Mouse (Mus musculus): ENCODE results near the gene Mip.
"Not testable (repeated sequence)": the region's sequence is repeated elsewhere in the genome, so short reads cannot be mapped to it uniquely, and the experiment has no call there.

Mip gene

DNA sequence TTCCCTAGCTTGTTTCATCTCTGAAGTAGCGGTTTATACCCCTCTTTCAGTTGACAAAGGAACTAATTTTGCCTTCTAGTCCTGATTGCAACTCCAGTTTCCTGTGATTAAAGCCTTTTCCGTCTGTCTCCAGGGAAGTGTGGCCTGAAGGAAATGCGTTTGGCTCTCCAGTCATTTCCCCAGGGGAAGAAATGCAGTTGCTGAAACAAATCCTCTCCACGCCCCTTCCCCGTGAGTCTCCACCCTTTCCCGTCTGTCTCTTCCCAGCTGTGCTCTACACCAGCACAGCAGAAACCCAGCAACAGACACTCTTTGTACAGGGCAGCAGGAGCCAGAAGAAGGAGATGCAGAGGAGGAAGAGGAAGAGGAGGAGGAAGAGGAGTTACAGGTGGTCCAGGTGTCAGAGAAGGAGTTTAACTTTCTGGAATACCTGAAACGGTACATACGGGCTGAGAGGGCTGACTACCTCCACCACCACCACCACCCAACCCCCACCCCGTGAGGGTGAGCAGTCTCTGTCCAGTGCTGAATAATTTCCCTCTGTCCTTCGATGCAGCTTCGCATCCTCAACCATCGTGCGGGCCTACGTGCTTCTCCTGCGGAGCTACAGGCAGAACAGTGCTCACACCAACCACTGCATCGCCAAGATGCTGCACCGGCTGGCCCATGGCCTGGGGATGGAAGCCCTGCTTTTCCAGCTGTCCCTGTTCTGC, 21.5 kb downstream of the Mip start:
- DNase-seq (ENCODE audit: low read depth, low spot score), result no peak

DNA sequence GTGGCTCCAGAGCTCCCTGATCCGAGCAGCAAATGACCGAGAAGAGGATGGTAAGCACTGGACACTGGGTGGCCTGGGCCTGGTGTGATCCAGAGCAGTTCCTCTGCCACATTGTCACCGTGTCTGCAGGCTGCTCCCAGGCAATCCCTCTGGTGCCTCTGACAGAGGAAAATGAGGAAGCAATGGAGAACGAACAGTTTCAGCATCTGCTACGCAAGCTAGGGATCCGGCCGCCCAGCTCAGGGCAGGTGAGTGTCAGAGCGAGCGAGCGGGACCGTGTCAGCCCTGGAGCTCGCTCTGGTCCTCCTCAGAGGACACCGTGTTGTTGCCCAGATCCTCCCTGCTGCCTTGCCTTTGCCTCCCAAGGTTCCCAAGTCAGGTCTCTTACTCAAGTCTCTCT, 24.9 kb downstream of the Mip start:
- no peak for DNase-seq (ENCODE audit: low read depth, low spot score)

- no peak for DNase-seq (ENCODE audit: low read depth, low spot score)
Measured at GRCm38 (mm10) chr10:128253677-128254255, 28.1 kb downstream of the Mip start, which contains the start of gene Apon. TSS of gene Apon (plus strand) at chr10:128254096.

DNA sequence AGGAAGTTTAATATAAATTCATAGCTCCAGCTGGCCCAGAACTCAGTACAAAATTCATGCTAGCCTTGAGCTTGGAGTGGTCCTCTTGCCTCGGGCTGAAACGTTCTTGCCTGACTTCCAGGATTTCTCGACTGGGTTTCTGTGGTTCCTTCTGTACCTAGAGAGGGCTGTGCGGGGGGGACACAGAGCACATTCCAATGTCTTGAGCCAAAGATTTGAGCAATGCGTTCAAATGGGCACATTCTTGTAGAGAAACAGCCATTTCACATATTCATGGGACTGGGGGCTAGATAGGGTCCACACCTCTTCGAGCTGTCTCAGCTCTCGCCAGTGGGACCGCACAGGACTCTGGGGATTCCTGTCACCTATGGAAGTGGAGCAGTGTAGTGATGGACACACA, 30.3 kb downstream of the Mip start:
- no peak for DNase-seq (ENCODE audit: low read depth, low spot score)

DNA sequence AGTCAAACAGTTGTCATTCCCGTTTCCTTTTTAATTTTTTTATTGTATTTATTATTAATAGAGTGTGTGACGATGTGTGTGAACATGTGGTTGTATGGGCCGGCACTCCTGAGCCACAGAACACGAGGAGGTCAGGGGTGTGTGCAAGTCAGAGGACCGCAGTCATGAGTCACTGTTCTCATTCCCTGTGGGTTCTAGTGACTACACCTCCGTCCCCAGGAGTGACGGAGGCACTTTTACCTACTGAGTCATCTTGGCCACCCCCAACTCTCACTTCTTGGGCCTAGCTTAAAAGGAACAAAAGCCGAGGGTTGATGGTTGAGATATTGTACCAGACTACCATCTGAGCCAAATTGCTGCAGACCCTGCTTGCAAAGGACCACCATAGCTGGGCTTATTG, 30.7 kb downstream of the Mip start:
- DNase-seq (ENCODE audit: low read depth, low spot score), result no peak

GRCm38 (mm10) chr10:128258953-128259352, 33.3 kb downstream of the Mip start:
- DNase-seq (ENCODE audit: low read depth, low spot score), result no peak

- DNase-seq (ENCODE audit: low read depth, low spot score), result no peak
Measured at GRCm38 (mm10) chr10:128259946-128260345, 34.3 kb downstream of the Mip start.

- not testable (repeated sequence) for DNase-seq (ENCODE audit: low read depth, low spot score)
Measured at GRCm38 (mm10) chr10:128260376-128260775, 34.7 kb downstream of the Mip start.

GRCm38 (mm10) chr10:128262300-128262699, 36.7 kb downstream of the Mip start:
- no peak for DNase-seq (ENCODE audit: low read depth, low spot score)

- no peak for DNase-seq (ENCODE audit: low read depth, low spot score)
Measured at GRCm38 (mm10) chr10:128263393-128264310, 38.0 kb downstream of the Mip start.

GRCm38 (mm10) chr10:128268371-128268770, 42.7 kb downstream of the Mip start, which contains the start of gene Apof:
TSS of gene Apof (plus strand) at chr10:128268671.
- no peak for DNase-seq (ENCODE audit: low read depth, low spot score)

- DNase-seq (ENCODE audit: low read depth, low spot score), result no peak
Measured at GRCm38 (mm10) chr10:128269206-128269910, 43.7 kb downstream of the Mip start.

DNA sequence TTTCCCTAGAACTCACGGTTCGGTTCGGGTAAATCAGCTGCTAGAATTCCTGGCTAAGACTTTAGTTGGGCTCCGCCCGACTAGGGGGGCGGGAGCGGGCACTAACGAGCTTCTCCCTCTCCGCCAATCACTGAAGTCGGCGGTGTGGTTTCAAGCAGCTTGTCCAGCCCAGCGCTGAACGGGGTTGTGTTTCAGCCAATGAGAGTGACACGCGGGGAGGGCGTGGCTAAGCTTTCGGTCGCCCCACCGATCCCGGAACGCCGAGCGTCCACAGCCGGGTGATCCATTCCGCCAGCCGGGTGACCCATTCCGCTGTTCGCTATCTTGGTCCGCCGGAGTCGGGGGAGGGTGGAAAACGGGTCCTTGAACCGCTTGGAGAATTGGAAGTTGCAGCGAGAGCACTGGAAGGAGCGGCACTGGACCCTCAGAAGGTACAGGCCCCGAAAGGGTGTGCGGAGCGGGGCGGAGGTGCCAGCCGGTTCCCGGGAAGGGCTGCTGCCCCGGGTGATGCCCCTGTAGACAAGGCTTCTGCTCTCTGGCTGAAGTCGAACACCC, 44.7 kb downstream of the Mip start, which contains the start of gene Stat2:
TSS of gene Stat2 (plus strand) at position 273 of the 555 bp plus-strand sequence.
- peak; percentile 98 for DNase-seq (ENCODE audit: low read depth, low spot score)

DNA sequence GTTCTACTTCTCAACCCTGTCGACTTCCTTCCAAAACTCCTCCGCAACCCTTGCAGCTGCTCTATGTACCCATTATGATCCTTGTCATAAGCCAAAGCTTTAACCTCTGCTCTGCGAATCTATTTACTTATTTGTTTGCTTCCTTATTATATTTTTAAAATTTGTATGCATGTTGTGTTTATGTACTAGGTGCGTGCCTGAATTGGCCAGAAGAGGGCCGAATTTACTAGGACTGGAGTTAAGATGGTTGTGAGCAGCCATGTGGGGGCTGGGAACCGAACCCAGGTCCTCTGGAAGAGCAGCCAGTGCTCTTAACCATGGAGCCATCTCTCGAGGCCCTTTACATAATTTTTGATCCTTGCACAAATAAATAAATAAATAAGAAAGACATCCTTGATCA, 45.2 kb downstream of the Mip start:
- DNase-seq (ENCODE audit: low read depth, low spot score), result no peak

DNA sequence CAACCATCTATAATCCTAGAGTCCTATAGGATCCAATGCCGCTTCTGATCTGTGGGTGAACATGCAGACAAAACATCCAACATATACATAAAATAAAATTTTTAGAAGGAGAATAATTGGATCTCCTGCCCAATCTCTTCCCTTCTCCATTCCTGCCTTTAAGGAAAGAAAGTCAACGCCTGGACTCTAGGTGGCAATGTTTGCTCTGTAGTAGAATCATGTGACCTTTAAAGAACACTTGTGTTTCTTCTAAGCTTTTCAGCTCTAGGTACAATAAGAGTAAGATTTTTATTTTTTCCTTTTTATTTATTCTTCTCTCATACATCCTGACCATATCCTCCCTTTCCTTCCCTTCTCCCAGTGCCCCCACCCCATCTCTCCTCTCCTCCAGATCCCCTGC, 46.2 kb downstream of the Mip start:
- DNase-seq (ENCODE audit: low read depth, low spot score), result no peak

- not testable (repeated sequence) for DNase-seq (ENCODE audit: low read depth, low spot score)
Measured at GRCm38 (mm10) chr10:128272819-128273439, 47.3 kb downstream of the Mip start.

- DNase-seq (ENCODE audit: low read depth, low spot score), result not testable (repeated sequence)
Measured at GRCm38 (mm10) chr10:128275374-128275773, 49.7 kb downstream of the Mip start.

DNA sequence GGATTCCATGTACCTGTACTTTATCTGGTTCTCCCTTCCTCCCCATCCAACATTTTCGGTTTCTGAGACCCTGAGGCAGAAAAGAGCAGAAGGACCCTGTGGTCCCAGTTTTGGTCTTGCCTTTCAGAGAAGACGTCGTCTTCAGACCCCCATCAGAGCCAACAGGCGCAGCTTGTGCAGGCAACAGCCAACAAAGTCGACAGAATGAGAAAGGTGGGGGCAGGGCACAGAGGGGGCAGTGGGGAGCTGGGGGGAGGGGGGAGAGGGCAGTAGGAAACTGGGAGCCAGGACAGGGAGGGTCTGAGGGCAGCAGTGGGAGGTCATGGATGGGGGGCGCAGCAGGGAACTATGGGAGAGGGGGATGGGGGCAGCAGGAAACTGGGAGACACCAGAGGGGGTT, 52.5 kb downstream of the Mip start:
- no peak for DNase-seq (ENCODE audit: low read depth, low spot score)

GRCm38 (mm10) chr10:128280943-128281342, 55.3 kb downstream of the Mip start:
- no peak for DNase-seq (ENCODE audit: low read depth, low spot score)
